Mouse (Mus musculus) A20 (cell line): Measurements from ENCODE around the gene Pdzd4.

Experiments used
- DNase-seq: peaks from one replicate; pipeline ENCODE4 v3.0.0-alpha.2; 2011; ENCODE audit warnings: low read depth, low spot score

Pdzd4 gene

DNA sequence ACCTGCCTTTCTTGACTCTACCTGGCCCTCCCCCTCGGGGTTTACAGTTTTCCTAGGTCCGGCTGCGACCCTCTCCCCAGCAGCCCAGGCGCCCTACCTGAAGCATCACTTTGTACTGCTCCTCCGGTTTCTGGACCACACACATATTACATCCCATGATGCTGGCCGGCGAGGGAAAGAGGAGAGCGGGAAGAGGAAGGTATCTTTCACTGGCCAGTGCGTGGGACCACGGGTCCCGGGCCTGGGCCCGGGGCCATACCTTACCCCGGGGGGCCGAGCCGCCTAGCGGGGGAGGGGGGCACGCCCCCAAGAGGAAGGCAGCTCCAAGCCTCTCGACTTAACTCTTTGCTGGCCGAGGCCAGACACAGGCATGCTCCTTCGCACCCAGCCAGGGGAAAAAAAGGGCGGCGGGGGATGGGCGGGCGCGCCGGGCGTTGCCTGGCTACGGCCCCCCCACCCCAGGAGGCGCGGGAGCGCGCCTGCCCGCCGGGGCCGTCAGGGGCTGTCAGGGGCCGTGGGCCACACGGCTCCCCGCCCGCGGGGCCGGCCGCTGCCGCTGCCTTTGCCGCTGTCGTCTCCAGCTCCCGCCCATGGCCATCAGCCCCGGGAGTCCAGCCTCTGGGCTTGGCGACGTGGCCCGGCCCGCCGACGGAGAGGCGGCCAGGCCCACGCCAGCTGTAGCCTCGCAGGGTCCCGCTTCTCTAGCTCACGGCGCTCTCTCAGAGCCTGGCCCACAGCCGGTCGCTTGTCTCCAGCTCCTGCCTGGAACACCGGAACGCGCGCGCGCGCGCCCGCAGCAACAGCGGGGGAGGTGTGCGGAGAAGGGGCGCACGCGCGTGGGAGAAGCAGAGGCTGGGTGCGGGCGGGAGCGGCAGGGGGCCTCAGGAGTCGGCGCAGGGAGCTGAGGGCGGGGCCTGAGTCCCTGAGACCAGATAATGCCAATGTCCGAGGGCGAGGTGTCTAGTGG lies at the start of gene Pdzd4:
Pdzd4 (minus strand) TSS at position 785 of the 967 bp plus-strand sequence.
- DNase-seq, result peak; percentile 56

- DNase-seq, result no peak
Measured at GRCm38 (mm10) chrX:73871956-73872355, 47.2 kb upstream of the Pdzd4 start.

GRCm38 (mm10) chrX:73871474-73871873 lies 46.7 kb upstream of the Pdzd4 start:
- DNase-seq, result no peak

- DNase-seq, result peak; percentile 21
Measured at GRCm38 (mm10) chrX:73869334-73869733, 44.6 kb upstream of the Pdzd4 start.

DNA sequence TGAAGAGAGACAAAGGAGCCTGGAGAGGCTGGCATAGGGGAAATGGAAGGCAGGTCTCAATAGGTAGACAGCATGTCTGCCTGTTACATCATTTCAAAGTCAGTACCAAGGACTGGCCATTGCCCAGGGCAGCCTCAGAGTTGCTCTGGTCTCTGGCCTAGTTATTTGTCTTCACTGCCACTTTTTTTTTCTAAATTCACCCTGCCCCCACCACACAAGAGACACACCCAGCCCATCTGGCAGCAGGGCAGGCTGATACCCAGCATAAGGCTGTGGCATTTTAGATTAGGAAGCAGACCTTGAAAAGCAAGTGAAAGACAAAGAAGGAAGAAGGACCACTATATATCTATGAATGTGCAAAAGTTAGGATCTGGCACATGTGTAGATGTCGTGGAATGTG lies 43.1 kb upstream of the Pdzd4 start:
- no peak for DNase-seq

- DNase-seq, result no peak
Measured at GRCm38 (mm10) chrX:73867256-73867655, 42.5 kb upstream of the Pdzd4 start.

GRCm38 (mm10) chrX:73864692-73865091 lies 39.9 kb upstream of the Pdzd4 start:
- no peak for DNase-seq

- DNase-seq, result no peak
Measured at GRCm38 (mm10) chrX:73855087-73855408, 30.3 kb upstream of the Pdzd4 start.

DNA sequence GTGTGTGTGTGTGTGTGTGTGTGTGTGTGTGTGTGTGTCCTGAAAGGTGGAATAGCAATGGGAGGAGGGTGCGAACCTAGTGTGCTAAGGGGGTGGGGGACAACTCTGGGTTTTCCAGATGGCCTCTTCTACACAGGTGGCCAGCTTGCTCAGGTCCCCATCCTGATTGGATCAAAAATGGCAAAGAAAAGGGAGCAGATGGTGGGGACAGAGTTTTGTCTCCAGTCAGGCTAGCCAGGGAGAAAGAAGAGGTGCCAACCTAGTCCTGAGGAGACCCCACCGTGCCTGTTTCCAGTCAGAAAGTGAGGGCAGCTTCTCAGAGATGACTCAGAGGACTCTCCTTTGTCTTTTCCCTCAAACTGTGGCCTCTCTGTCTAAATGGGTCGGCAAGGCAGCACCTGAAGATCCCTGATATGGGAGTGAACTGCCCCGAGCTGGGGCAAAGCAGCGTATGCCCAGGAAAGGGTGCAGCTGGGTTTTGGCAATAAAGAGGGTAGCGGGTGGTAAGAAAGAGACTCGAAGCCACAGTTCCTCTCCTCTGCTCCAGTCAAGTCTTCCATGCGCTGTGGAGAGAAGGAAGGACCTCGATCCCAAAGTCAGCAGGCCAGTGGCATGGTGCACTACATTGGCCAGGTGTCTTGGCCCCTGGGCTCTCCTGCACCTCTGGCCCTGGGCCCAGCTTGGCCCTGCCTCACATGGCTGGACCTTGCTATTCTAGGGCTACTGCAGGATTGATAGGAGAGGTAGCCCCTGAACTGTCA lies 29.7 kb upstream of the Pdzd4 start:
- no peak for DNase-seq

DNA sequence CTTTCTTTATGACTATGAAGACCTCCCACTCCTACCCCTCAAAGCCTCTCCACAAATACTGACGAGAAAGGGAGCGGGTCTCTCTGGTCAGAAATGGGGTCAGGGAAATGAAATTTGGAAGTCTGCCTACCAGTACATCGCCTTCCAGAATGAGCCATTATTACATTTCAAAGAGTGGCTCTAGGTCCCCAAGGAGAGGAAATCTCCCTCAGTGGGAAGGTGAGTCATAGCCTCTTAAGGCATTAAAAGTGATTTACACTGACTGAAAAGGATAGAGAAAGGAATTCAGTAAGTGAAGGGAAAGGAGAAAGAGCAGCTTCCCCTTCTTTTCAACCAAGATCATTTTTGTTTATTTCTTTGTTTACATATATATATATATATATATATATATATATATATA lies 11.9 kb upstream of the Pdzd4 start:
- no peak for DNase-seq

DNA sequence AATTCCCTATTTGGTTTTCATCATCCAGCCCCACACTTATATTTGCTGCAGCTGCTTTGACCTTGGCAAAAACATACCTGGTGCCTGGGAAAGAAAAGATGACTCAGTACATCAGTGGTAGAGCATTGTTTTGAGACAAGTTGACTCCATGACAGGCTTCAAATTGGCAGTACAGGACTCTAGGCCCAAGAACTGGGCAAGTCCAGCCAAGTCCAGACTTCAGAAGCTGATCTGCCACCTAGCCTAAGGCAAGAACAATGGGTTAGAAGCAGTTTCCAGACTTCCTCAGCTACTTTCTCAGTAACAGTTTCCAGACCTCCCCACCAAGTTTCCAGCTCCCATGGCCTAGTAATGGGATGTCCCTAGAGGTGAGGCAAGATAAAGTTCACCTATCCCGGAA lies 11.0 kb upstream of the Pdzd4 start:
- no peak for DNase-seq

GRCm38 (mm10) chrX:73823747-73824146 lies 1.0 kb downstream of the Pdzd4 start:
- DNase-seq, result no peak

GRCm38 (mm10) chrX:73816596-73817314 lies 8.0 kb downstream of the Pdzd4 start:
- DNase-seq, result peak; percentile 33

- no peak for DNase-seq
Measured at GRCm38 (mm10) chrX:73815072-73815471, 9.7 kb downstream of the Pdzd4 start.

GRCm38 (mm10) chrX:73805814-73806213 lies 19.0 kb downstream of the Pdzd4 start:
- no peak for DNase-seq

DNA sequence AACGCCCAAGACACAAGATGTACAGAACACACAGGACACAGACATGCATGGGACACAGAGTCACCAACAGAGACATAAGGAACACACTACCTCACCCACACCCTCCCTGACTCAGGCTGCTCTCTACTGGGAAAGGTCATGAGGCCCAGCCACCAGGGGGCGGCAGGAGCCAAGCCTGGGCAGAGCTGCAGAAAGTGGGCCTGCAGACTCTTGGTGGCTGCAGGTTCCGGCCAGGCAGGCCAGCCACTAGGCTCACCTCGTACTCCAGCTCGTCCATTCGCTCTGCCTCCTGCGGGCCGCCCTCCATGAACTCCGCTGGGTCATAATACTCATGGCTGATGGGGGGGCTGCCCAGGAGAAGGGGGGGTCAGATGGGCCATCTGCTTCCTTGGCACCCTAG lies 26.3 kb downstream of the Pdzd4 start:
- DNase-seq, result peak; percentile 63

GRCm38 (mm10) chrX:73797511-73797910 lies 27.3 kb downstream of the Pdzd4 start:
- DNase-seq, result no peak

- no peak for DNase-seq
Measured at GRCm38 (mm10) chrX:73793505-73793904, 31.3 kb downstream of the Pdzd4 start.

DNA sequence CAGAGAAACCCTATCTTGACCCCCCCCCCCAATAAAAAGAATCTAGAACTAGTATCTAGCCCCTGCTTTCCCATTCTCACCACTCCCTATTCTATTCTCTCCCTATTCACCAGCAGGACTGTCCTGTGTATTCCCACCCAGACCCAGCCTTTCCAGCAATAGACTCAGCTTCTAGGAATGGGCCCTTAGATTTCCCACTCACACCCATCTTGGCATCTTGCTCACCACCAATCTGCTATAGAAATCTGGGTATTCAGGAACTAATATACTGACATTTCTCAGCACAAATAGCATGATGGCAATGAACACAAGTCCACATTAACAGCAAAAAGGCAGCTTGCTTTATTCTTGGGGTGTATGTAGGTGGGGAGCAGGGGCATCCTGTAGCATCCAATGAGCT lies 31.7 kb downstream of the Pdzd4 start:
- DNase-seq, result no peak

DNA sequence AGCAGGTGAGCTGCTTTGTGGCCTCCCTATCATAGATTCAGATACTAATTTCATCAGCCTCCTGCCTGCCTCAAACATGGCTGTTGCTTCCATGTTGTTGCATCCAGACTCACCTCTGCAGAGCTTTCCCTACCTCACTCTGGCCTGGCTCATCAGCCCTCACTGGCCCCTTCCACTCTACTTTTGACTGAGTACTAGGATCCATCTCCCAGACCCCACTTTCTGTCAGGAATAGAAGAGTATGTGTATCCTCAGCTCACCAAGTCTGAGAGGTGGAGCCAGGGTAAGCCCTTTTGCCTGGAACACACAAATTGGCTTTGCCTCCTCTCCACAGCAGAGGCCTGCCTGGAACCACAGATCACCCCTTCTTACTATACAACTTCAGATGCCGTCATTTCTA lies 36.3 kb downstream of the Pdzd4 start:
- DNase-seq, result no peak

DNA sequence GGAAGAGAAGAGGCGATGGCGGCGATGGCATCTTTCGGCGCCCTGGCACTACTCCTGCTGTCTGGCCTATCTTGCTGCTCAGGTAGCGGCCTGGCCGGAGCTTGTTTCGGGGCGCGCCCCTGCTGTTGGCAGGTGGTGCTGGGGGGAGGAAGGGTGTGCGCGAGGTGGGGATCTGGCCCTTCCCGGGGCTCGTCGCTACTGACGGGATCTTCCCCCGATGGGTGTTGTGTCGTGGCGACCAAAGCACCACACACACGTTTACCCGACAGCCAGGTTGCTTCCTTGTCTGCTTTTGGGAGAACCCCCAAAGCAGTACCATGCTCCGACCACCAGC lies 37.6 kb downstream of the Pdzd4 start:
- no peak for DNase-seq
